Mouse (Mus musculus) kidney, adult 8-10 months (tissue): ENCODE data around the gene Adamtsl4.

Experiments used
- DNase-seq, 2 experiments: peaks; one replicate each; pipeline ENCODE4 v3.0.0; 2022

The Adamtsl4 gene

GRCm38 (mm10) chr3:95630856-95631255 lies 56.9 kb downstream of the Adamtsl4 start:
- DNase-seq, result no peak

DNA sequence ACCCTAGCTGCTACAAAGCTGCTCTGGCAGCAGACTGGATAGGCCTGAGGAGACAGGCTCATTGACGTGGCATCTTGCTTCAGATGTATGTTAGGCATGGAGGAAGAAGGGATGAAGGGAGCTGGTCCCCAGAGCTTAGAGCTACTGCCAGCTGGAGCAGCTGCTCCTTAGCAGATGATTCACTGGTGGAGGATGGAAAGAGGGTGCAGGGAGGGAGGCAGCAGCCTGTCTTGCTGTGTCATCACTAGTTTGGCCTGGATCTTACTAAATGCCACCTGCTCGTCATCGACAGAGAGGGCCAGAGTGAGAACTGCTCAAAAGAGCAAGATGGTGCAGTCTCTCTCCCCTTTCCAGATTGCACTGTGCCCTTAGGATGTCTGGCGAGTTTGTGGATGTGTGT lies 58.0 kb downstream of the Adamtsl4 start:
- DNase-seq, result no peak

DNA sequence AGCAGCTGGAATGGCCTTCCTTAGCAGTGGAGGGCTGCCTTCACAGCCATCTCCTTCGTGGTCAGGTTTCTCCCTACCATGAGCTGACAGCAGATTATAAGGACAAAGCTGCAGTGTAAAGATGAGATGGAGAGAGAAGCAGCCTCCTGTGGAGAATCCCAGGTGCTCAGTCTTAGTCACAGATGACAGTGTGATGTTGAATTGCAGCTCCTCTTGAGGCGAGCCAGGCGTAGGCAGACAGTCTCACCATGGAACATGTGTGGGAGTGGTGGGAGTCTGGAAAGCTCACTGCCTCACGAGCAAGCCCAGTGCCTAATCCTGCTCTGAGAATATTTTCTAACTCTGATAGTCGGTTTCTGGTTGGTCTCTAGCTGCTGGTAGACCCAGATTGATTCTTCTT lies 60.0 kb downstream of the Adamtsl4 start:
- no peak for DNase-seq
